ENCODE assay signal across 9 mouse cellular contexts in genomic region chr2:27280920-27281611, GRCm38 (mm10). TPM values are rescaled to one million over a fixed set of nuclear protein-coding genes. Genes with fewer than 3 reads are reported as not detected.
DNase-seq lines count a peak whose midpoint lies in the region; ATAC-seq and TF ChIP-seq lines count a peak whose summit lies in the region.
"Had no signal": no experiment of that assay in that cellular context is flagged by ENCODE, and none has a peak within 500 bp of the region (broad histone marks: within the 10 kb centered on the region; RNA-seq: fewer than 3 reads in every experiment).

No protein-coding gene starts in this region.

- TF ChIP-seq POLR2A in bone marrow macrophage, adult 2 months (IDR thresholded peaks at IDR 0.05; ENCODE audit: borderline replicate concordance, low read depth, low read length): no peak

- H3K4me1 ChIP-seq in ES-E14 (ENCODE audit: control insufficient read depth in 2 of 2, insufficient read depth in 2 of 2, low read length in 2 of 2, poor library complexity in 1 of 2): no peaks in the 10 kb centered on the region
- H3K4me1 ChIP-seq in bone marrow macrophage, adult 2 months (ENCODE audit: control insufficient read depth, insufficient read depth, low read length): no peaks in the 10 kb centered on the region
- no peaks in the 10 kb centered on the region for H3K4me1 ChIP-seq in forebrain, embryonic 11.5 days (replicated peaks; ENCODE audit: control insufficient read depth, insufficient read depth, low read length)

- H3K9me3 ChIP-seq in ES-E14 (ENCODE audit: control insufficient read depth, insufficient read depth, low read depth, low read length): no peaks in the 10 kb centered on the region
- no peaks in the 10 kb centered on the region for H3K9me3 ChIP-seq in forebrain, embryonic 11.5 days (ENCODE audit: control insufficient read depth, low read length)
- H3K9me3 ChIP-seq: liver, embryonic 15.5 days had no signal

- H3K4me2 ChIP-seq in forebrain, embryonic 11.5 days (ENCODE audit: low read depth, low read length, severe bottlenecking): no peak overlapping the region
- H3K4me2 ChIP-seq: liver, embryonic 15.5 days had no signal

- in situ Hi-C loops in ES-E14 (cut with MboI; ENCODE audit: low sequenced_read_pairs in 2 of 2, unreplicated experiment in 2 of 2): loop anchor here (10.0 to 25.0 kb wide), 2 partner anchors 144 to 481 kb away; partner anchors contain the start of gene Vav2 (in 1 of the 2)

- H3K27ac ChIP-seq in ES-E14 (ENCODE audit: insufficient read depth, low read depth, low read length, poor library complexity, severe bottlenecking): no peak overlapping the region
- no peak overlapping the region for H3K27ac ChIP-seq in bone marrow macrophage, adult 2 months (ENCODE audit: insufficient read depth, low read depth, low read length)
- no peak overlapping the region for H3K27ac ChIP-seq in forebrain, embryonic 11.5 days (ENCODE audit: low read depth, low read length)
- H3K27ac ChIP-seq in layer of hippocampus, adult 2 months: no peak overlapping the region
- H3K27ac ChIP-seq: liver, embryonic 15.5 days had no signal

- WGBS in forebrain, embryonic 11.5 days: 74% methylated on average over 13 of the region's 13 CpGs

- intact Hi-C loops in heart, postnatal 14 days (cut with DNase I): no loop called here

- no peak for ATAC-seq in forebrain, embryonic 11.5 days (replicated peaks; ENCODE audit: low FRiP score)

- H3K27me3 ChIP-seq in forebrain, embryonic 11.5 days (ENCODE audit: control insufficient read depth, insufficient read depth, low read length): no peaks in the 10 kb centered on the region
- H3K27me3 ChIP-seq: liver, embryonic 15.5 days had no signal

- peak; percentile 96 for TF ChIP-seq CTCF in bone marrow macrophage, adult 2 months (IDR thresholded peaks at IDR 0.05; ENCODE audit: low read depth, low read length)
- peak; percentile 95 for TF ChIP-seq CTCF in layer of hippocampus, adult 2 months (conservative IDR thresholded peaks at IDR 0.05)

- H3K9ac ChIP-seq in ES-E14 (ENCODE audit: insufficient read depth, low read depth, low read length, poor library complexity, severe bottlenecking): no peak overlapping the region
- H3K9ac ChIP-seq in forebrain, embryonic 11.5 days (ENCODE audit: low read length): no peak overlapping the region
- H3K9ac ChIP-seq: liver, embryonic 15.5 days had no signal

- H3K36me3 ChIP-seq in ES-E14 (ENCODE audit: control insufficient read depth, insufficient read depth, low read length, poor library complexity, severe bottlenecking): peaks cover 10% of the 10 kb centered on the region; the same call in 1 of the 2 replicates
- no peaks in the 10 kb centered on the region; the same call in 1 of the 2 replicates for H3K36me3 ChIP-seq in forebrain, embryonic 11.5 days (ENCODE audit: control insufficient read depth, insufficient read depth, low read length)

- no peak overlapping the region for H3K4me3 ChIP-seq in ES-E14 (ENCODE audit: insufficient read depth in 1 of 2, low read depth in 1 of 2, low read length in 2 of 2, poor library complexity in 1 of 2, severe bottlenecking in 1 of 2)
- no peak overlapping the region for H3K4me3 ChIP-seq in bone marrow macrophage, adult 2 months (ENCODE audit: insufficient read depth, low read length)
- H3K4me3 ChIP-seq in forebrain, embryonic 11.5 days (ENCODE audit: low read depth, low read length): no peak overlapping the region
- no peak overlapping the region for H3K4me3 ChIP-seq in layer of hippocampus, adult 2 months
- H3K4me3 ChIP-seq: liver, embryonic 15.5 days had no signal

- DNase-seq in ES-E14 (ENCODE audit: low read depth, low spot score): peak; percentile 48
- DNase-seq in forebrain, embryonic 11.5 days (ENCODE audit: low spot score): peak; percentile 80
- DNase-seq in heart, postnatal 14 days: peak; percentile 74 to 85
- DNase-seq in layer of hippocampus, adult 2 months (ENCODE audit: low spot score in 2 of 2): peak; percentile 24 to 85
- peak; percentile 83 for DNase-seq in lung, postnatal 36 days
- peak; percentile 69 to 83 for DNase-seq in right cerebral cortex, postnatal 10 days (ENCODE audit: low spot score in 2 of 2)
- peak; percentile 35 for DNase-seq in yolk sac, embryonic 10.5 days (ENCODE audit: low spot score)

TF ChIP-seq in ES-E14, 5 proteins besides CTCF, POLR2A, EP300 and RAD21:
- TF ChIP-seq MAFK (IDR thresholded peaks at IDR 0.05; ENCODE audit: insufficient read depth, low read depth, low read length) (no peak), CHD2 (IDR thresholded peaks at IDR 0.05; ENCODE audit: low read depth, low read length) (no peak), HCFC1 (IDR thresholded peaks at IDR 0.05; ENCODE audit: borderline replicate concordance, insufficient read depth, low read length) (no peak), ZC3H11A (IDR thresholded peaks at IDR 0.05; ENCODE audit: borderline replicate concordance, low read depth, low read length) (peak; percentile 69; the same call in 1 of the 2 replicates)

RNA-seq across cellular contexts. Expression of gene Sardh, which starts 32.9 kb away (rescaled TPM):
- 0.69 and 0.89 TPM in 2 replicates for total RNA-seq in ES-E14 (2012; rRNA removed)
- polyA plus RNA-seq in bone marrow macrophage, adult 2 months (2012; ENCODE audit: insufficient read depth, insufficient read length, missing spikeins): not detected in 2 replicates
- 3.2 and 6.0 TPM in 2 replicates for polyA plus RNA-seq in forebrain, embryonic 11.5 days (2014; fragmentation: Nextera tagmentation; extraction: Ambion mirVana)
- 10 to 100 TPM; 15.3 to 15.6 TPM for total RNA-seq in heart, postnatal 14 days (2021)
- total RNA-seq in layer of hippocampus, adult 2 months (2021): 1 to 10 TPM; 5.3 to 6.3 TPM
